ENCODE assay signal across 9 mouse cellular contexts in the genomic region with DNA sequence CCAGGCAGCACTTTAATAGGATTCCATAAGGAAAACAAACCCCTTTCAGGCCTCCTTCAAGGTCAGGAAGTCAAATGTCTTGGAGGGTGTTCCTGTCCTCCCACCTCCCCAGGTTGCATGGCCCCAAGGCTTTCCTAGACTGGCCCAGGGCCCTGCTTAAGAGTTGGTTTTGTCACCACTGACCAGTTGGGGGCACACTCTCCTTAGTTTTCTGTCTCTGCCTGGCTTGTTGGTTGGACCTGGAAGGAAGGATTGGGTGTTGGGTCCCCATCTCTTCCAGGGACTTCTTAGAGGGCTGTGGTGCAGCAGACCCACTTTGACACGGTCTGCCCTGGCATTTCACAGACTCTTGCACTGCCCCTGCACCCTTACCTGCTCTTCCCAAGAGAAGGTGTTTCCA.
DNase-seq lines count a peak whose midpoint lies in the region; ATAC-seq and TF ChIP-seq lines count a peak whose summit lies in the region.
"Had no signal": no experiment of that assay in that cellular context is flagged by ENCODE, and none has a peak within 500 bp of the region (broad histone marks: within the 10 kb centered on the region; RNA-seq: fewer than 3 reads in every experiment).

No protein-coding gene starts in this region.

- no peak overlapping the region for H3K9ac ChIP-seq in hindbrain, postnatal 0 days (replicated peaks; ENCODE audit: low read length)
- H3K9ac ChIP-seq in hindbrain, embryonic 11.5 days (ENCODE audit: low read depth, low read length): no peak overlapping the region
- H3K9ac ChIP-seq in ES-Bruce4 (ENCODE audit: low read depth, poor library complexity, severe bottlenecking): no peak overlapping the region
- no peak overlapping the region for H3K9ac ChIP-seq in lung, embryonic 14.5 days
- H3K9ac ChIP-seq in midbrain, embryonic 14.5 days (replicated peaks; ENCODE audit: low read length): no peak overlapping the region
- H3K9ac ChIP-seq in hindbrain, embryonic 13.5 days: no peak overlapping the region
- H3K9ac ChIP-seq: midbrain, embryonic 12.5 days had no signal

- H3K9me3 ChIP-seq in hindbrain, postnatal 0 days (ENCODE audit: low read length): no peaks in the 10 kb centered on the region
- no peaks in the 10 kb centered on the region for H3K9me3 ChIP-seq in hindbrain, embryonic 11.5 days (ENCODE audit: control insufficient read depth, low read length)
- H3K9me3 ChIP-seq in ES-Bruce4 (replicated peaks; ENCODE audit: control insufficient read depth, insufficient read depth, low read length, poor library complexity, severe bottlenecking): no peaks in the 10 kb centered on the region
- H3K9me3 ChIP-seq in lung, embryonic 14.5 days (ENCODE audit: low read depth, low read length): no peaks in the 10 kb centered on the region
- no peaks in the 10 kb centered on the region for H3K9me3 ChIP-seq in midbrain, embryonic 14.5 days (ENCODE audit: control insufficient read depth, low read length)
- H3K9me3 ChIP-seq in hindbrain, embryonic 13.5 days: no peaks in the 10 kb centered on the region
- H3K9me3 ChIP-seq: midbrain, embryonic 12.5 days had no signal

- no peak for DNase-seq in hindbrain, postnatal 0 days (ENCODE audit: low spot score)
- DNase-seq in hindbrain, embryonic 11.5 days (ENCODE audit: low spot score): no peak
- peak; percentile 40 for DNase-seq in adrenal gland, postnatal 10 days
- DNase-seq in lung, embryonic 14.5 days: peak; percentile 45
- DNase-seq in spleen, postnatal 10 days (ENCODE audit: low spot score in 2 of 2): no peak
- no peak for DNase-seq in midbrain, embryonic 14.5 days

- peak; percentile 38; the same call in 1 of the 2 replicates for TF ChIP-seq CTCF in hindbrain, postnatal 0 days (IDR thresholded peaks at IDR 0.05; ENCODE audit: low read depth)
- TF ChIP-seq CTCF in ES-Bruce4 (IDR thresholded peaks at IDR 0.05; ENCODE audit: low read depth, low read length): peak; percentile 48
- peak; percentile 33 for TF ChIP-seq CTCF in lung, embryonic 14.5 days (IDR thresholded peaks at IDR 0.05; ENCODE audit: low read depth)

- peaks cover 5% of the 10 kb centered on the region; the same call in 1 of the 2 replicates for H3K4me1 ChIP-seq in hindbrain, postnatal 0 days (ENCODE audit: insufficient read depth, low read length)
- no peaks in the 10 kb centered on the region for H3K4me1 ChIP-seq in hindbrain, embryonic 11.5 days (replicated peaks; ENCODE audit: control insufficient read depth, insufficient read depth, low read length)
- H3K4me1 ChIP-seq in ES-Bruce4 (ENCODE audit: control insufficient read depth, insufficient read depth, low read length): no peaks in the 10 kb centered on the region
- no peaks in the 10 kb centered on the region for H3K4me1 ChIP-seq in lung, embryonic 14.5 days (ENCODE audit: insufficient read depth)
- H3K4me1 ChIP-seq in midbrain, embryonic 14.5 days (ENCODE audit: control insufficient read depth, insufficient read depth, low read length): no peaks in the 10 kb centered on the region
- H3K4me1 ChIP-seq in hindbrain, embryonic 13.5 days (replicated peaks): peaks cover 6% of the 10 kb centered on the region
- H3K4me1 ChIP-seq: midbrain, embryonic 12.5 days had no signal

- no peak overlapping the region for H3K4me3 ChIP-seq in hindbrain, postnatal 0 days (ENCODE audit: low read length)
- H3K4me3 ChIP-seq in hindbrain, embryonic 11.5 days (ENCODE audit: low read depth, low read length): no peak overlapping the region
- no peak overlapping the region for H3K4me3 ChIP-seq in ES-Bruce4 (ENCODE audit: low read depth, low read length)
- H3K4me3 ChIP-seq in lung, embryonic 14.5 days (ENCODE audit: low read depth, low read length): no peak overlapping the region
- H3K4me3 ChIP-seq in midbrain, embryonic 14.5 days (replicated peaks; ENCODE audit: low read depth, low read length): no peak overlapping the region
- no peak overlapping the region for H3K4me3 ChIP-seq in hindbrain, embryonic 13.5 days
- H3K4me3 ChIP-seq: midbrain, embryonic 12.5 days had no signal

- H3K36me3 ChIP-seq in hindbrain, postnatal 0 days (ENCODE audit: insufficient read depth, low read length): no peaks in the 10 kb centered on the region
- H3K36me3 ChIP-seq in hindbrain, embryonic 11.5 days (ENCODE audit: control insufficient read depth, insufficient read depth, low read length): no peaks in the 10 kb centered on the region
- no peaks in the 10 kb centered on the region for H3K36me3 ChIP-seq in ES-Bruce4 (ENCODE audit: control insufficient read depth, insufficient read depth, low read length, poor library complexity, severe bottlenecking)
- no peaks in the 10 kb centered on the region for H3K36me3 ChIP-seq in lung, embryonic 14.5 days (ENCODE audit: insufficient read depth)
- no peaks in the 10 kb centered on the region for H3K36me3 ChIP-seq in midbrain, embryonic 14.5 days (ENCODE audit: control insufficient read depth, insufficient read depth, low read length)
- no peaks in the 10 kb centered on the region for H3K36me3 ChIP-seq in hindbrain, embryonic 13.5 days
- H3K36me3 ChIP-seq: midbrain, embryonic 12.5 days had no signal

- TF ChIP-seq EP300 in ES-Bruce4 (IDR thresholded peaks at IDR 0.05; ENCODE audit: insufficient read depth, low read depth, low read length): no peak

- no peak for ATAC-seq in hindbrain, postnatal 0 days
- no peak for ATAC-seq in hindbrain, embryonic 11.5 days (ENCODE audit: low FRiP score)
- ATAC-seq in lung, embryonic 14.5 days (ENCODE audit: insufficient read depth): no peak
- ATAC-seq in midbrain, embryonic 14.5 days (ENCODE audit: low FRiP score, low TSS enrichment): no peak
- no peak for ATAC-seq in hindbrain, embryonic 13.5 days (ENCODE audit: low FRiP score)

- no peak for TF ChIP-seq POLR2A in ES-Bruce4 (IDR thresholded peaks at IDR 0.05; ENCODE audit: insufficient read depth, low read length)

- no peak overlapping the region for H3K27ac ChIP-seq in hindbrain, postnatal 0 days
- no peak overlapping the region for H3K27ac ChIP-seq in hindbrain, embryonic 11.5 days (ENCODE audit: low read depth, low read length)
- H3K27ac ChIP-seq in ES-Bruce4 (ENCODE audit: insufficient read depth, low read length): no peak overlapping the region
- no peak overlapping the region for H3K27ac ChIP-seq in lung, embryonic 14.5 days (ENCODE audit: low read depth)
- H3K27ac ChIP-seq in midbrain, embryonic 14.5 days (replicated peaks; ENCODE audit: low read depth, low read length): no peak overlapping the region
- H3K27ac ChIP-seq in hindbrain, embryonic 13.5 days: no peak overlapping the region
- H3K27ac ChIP-seq: midbrain, embryonic 12.5 days had no signal

- WGBS in hindbrain, postnatal 0 days: 47% methylated on average over 1 of the region's 1 CpGs
- 67% methylated on average over 1 of the region's 1 CpGs for WGBS in hindbrain, embryonic 11.5 days
- WGBS in lung, embryonic 14.5 days: 52% methylated on average over 1 of the region's 1 CpGs
- 67% methylated on average over 1 of the region's 1 CpGs for WGBS in midbrain, embryonic 14.5 days
- 92% methylated on average over 1 of the region's 1 CpGs for WGBS in hindbrain, embryonic 13.5 days

- no peaks in the 10 kb centered on the region for H3K27me3 ChIP-seq in hindbrain, postnatal 0 days (ENCODE audit: insufficient read depth, low read length)
- no peaks in the 10 kb centered on the region for H3K27me3 ChIP-seq in hindbrain, embryonic 11.5 days (ENCODE audit: control insufficient read depth, insufficient read depth, low read length)
- H3K27me3 ChIP-seq in ES-Bruce4 (ENCODE audit: control insufficient read depth, insufficient read depth, low read length, poor library complexity, severe bottlenecking): no peaks in the 10 kb centered on the region
- no peaks in the 10 kb centered on the region; the same call in 1 of the 2 replicates for H3K27me3 ChIP-seq in lung, embryonic 14.5 days (ENCODE audit: insufficient read depth, low read length)
- no peaks in the 10 kb centered on the region for H3K27me3 ChIP-seq in midbrain, embryonic 14.5 days (ENCODE audit: control insufficient read depth, insufficient read depth, low read length)
- peaks cover 11% of the 10 kb centered on the region; the same call in 1 of the 2 replicates for H3K27me3 ChIP-seq in hindbrain, embryonic 13.5 days

- H3K4me2 ChIP-seq in hindbrain, postnatal 0 days (ENCODE audit: low read depth, low read length): no peak overlapping the region
- no peak overlapping the region for H3K4me2 ChIP-seq in hindbrain, embryonic 11.5 days (replicated peaks; ENCODE audit: low read depth, low read length)
- no peak overlapping the region for H3K4me2 ChIP-seq in lung, embryonic 14.5 days
- H3K4me2 ChIP-seq in midbrain, embryonic 14.5 days (ENCODE audit: low read length): no peak overlapping the region
- no peak overlapping the region for H3K4me2 ChIP-seq in hindbrain, embryonic 13.5 days
- H3K4me2 ChIP-seq: midbrain, embryonic 12.5 days had no signal

Comparison
In these comparisons a context has a peak if more than half of its experiments do, and no peak if none do; other contexts are left out.
1. DNase-seq: peak in adrenal gland, postnatal 10 days (single experiment) and lung, embryonic 14.5 days (single experiment); none in hindbrain, postnatal 0 days (single experiment), hindbrain, embryonic 11.5 days (single experiment), spleen, postnatal 10 days (0 of 2) and midbrain, embryonic 14.5 days (single experiment).
2. Peak in every context shown above with its lines, with median percentiles within 50 percentile points of each other: CTCF ChIP-seq.